Mouse (Mus musculus) right cerebral cortex, adult 18-20 months (tissue): ENCODE measurements around the gene Tmem39b.
A peak's percentile ranks its signal among the peaks of the same experiment; 100 is the strongest.

ENCODE experiments used
- DNase-seq: peaks from one replicate; pipeline ENCODE4 v3.0.0; 2022; ENCODE audit warnings: mixed read lengths

The Tmem39b gene

GRCm38 (mm10) chr4:129683901-129684493 is 12.6 kb downstream of the Tmem39b start:
- no peak for DNase-seq

- DNase-seq: no peak
These were observed 14.8 kb downstream of the Tmem39b start for GRCm38 (mm10) chr4:129681837-129682236.

GRCm38 (mm10) chr4:129672878-129673449 is 23.7 kb downstream of the Tmem39b start:
- DNase-seq: no peak

- peak; percentile 94 for DNase-seq
These were observed 24.4 kb downstream of the Tmem39b start, which contains the start of gene Kpna6 for GRCm38 (mm10) chr4:129672083-129672877. Gene Kpna6 (minus strand): TSS chr4:129672767.

GRCm38 (mm10) chr4:129671491-129672082 is 25.1 kb downstream of the Tmem39b start:
- DNase-seq: peak; percentile 28

GRCm38 (mm10) chr4:129662255-129662813 is 34.3 kb downstream of the Tmem39b start:
- DNase-seq: no peak

- no peak for DNase-seq
These were observed 35.1 kb downstream of the Tmem39b start for GRCm38 (mm10) chr4:129661584-129661983.

- peak; percentile 51 for DNase-seq
These were observed 41.9 kb downstream of the Tmem39b start for GRCm38 (mm10) chr4:129654770-129655169.

GRCm38 (mm10) chr4:129650359-129650758 is 46.3 kb downstream of the Tmem39b start:
- no peak for DNase-seq

- DNase-seq: no peak
These were observed 48.0 kb downstream of the Tmem39b start for GRCm38 (mm10) chr4:129648656-129649055.

- peak; percentile 39 for DNase-seq
These were observed 51.4 kb downstream of the Tmem39b start for GRCm38 (mm10) chr4:129645204-129645603.

- no peak for DNase-seq
These were observed 54.9 kb downstream of the Tmem39b start for GRCm38 (mm10) chr4:129641756-129642155.

- DNase-seq: peak; percentile 98
These were observed 55.8 kb downstream of the Tmem39b start, which contains the start of gene Txlna for GRCm38 (mm10) chr4:129640638-129641467. Gene Txlna (minus strand): TSS chr4:129641065.

GRCm38 (mm10) chr4:129640101-129640637 is 56.5 kb downstream of the Tmem39b start:
- no peak for DNase-seq

- no peak for DNase-seq
These were observed 57.4 kb downstream of the Tmem39b start for GRCm38 (mm10) chr4:129639221-129639620.

GRCm38 (mm10) chr4:129633852-129634251 is 62.8 kb downstream of the Tmem39b start:
- DNase-seq: no peak

GRCm38 (mm10) chr4:129631867-129632266 is 64.8 kb downstream of the Tmem39b start:
- DNase-seq: no peak

GRCm38 (mm10) chr4:129630944-129631343 is 65.7 kb downstream of the Tmem39b start:
- DNase-seq: no peak
